14 mouse cellular contexts compared by ENCODE assay signal in the genomic region with DNA sequence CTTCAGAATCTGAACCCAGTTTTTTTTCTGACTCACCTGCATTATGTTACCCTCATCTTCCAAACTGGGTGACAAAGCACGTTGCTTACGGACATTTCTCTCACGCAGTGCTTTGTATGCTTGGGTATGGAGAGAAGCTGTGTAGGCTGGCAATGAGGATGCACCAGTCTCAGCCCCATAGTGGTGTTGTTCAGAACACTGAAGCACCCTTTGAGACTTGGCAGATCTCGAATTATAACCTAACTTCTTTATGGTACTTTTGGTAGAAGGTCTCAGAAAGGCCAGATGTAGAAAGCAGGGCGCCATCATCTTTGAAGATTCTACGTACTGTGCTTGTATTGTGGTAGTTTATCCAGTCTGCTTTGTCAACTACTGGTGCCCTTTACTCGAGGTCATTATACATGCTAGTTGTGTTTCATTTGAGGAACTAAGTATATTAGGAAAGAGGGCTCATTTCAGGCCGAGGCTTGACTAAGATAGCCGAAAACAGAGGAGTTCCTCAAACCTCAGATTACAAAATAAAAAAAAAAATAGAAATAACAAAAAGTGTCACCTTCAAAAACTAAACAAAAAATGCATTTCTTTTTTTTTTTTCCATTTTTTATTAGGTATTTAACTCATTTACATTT.
DNase-seq lines count a peak whose midpoint lies in the region; ATAC-seq and TF ChIP-seq lines count a peak whose summit lies in the region.
"Had no signal": no experiment of that assay in that cellular context is flagged by ENCODE, and none has a peak within 500 bp of the region (broad histone marks: within the 10 kb centered on the region; RNA-seq: fewer than 3 reads in every experiment).

No protein-coding gene starts in this region.

- H3K27me3 ChIP-seq in liver, embryonic 16.5 days (ENCODE audit: control insufficient read depth, insufficient read depth, low read depth, low read length), result no peaks in the 10 kb centered on the region
- H3K27me3 ChIP-seq in hindbrain, postnatal 0 days (ENCODE audit: insufficient read depth, low read length), result no peaks in the 10 kb centered on the region
- H3K27me3 ChIP-seq: embryonic facial prominence, embryonic 15.5 days; hindbrain, embryonic 15.5 days; limb, embryonic 13.5 days had no signal

- no peak overlapping the region for H3K4me3 ChIP-seq in liver, embryonic 16.5 days (ENCODE audit: low read depth, low read length)
- no peak overlapping the region for H3K4me3 ChIP-seq in hindbrain, postnatal 0 days (ENCODE audit: low read length)
- H3K4me3 ChIP-seq: embryonic facial prominence, embryonic 15.5 days; heart, embryonic 10.5 days; hindbrain, embryonic 15.5 days; limb, embryonic 13.5 days; midbrain, embryonic 12.5 days had no signal

- H3K4me1 ChIP-seq in liver, embryonic 16.5 days (ENCODE audit: control insufficient read depth, low read depth, low read length), result no peaks in the 10 kb centered on the region
- H3K4me1 ChIP-seq in hindbrain, postnatal 0 days (ENCODE audit: insufficient read depth, low read length), result no peaks in the 10 kb centered on the region
- H3K4me1 ChIP-seq: heart, embryonic 10.5 days had no signal

- ATAC-seq in liver, embryonic 16.5 days (ENCODE audit: low read depth), result no peak
- peak; percentile 74 for ATAC-seq in granulocyte monocyte progenitor cell, adult 5-6 weeks (replicated peaks; ENCODE audit: poor library complexity, severe bottlenecking)
- no peak for ATAC-seq in hindbrain, postnatal 0 days

- DNase-seq in liver (no peak), MEL-GATA-1-ER (ENCODE audit: extremely low read depth, low read depth) (peak; percentile 62)
- peak; percentile 31 for DNase-seq in thymus, postnatal 0 days (ENCODE audit: low spot score)
- no peak for DNase-seq in hindbrain, postnatal 0 days (ENCODE audit: low spot score)
- DNase-seq in right cerebral cortex, adult 2 months (ENCODE audit: low spot score in 2 of 2), result no peak
- DNase-seq: adrenal gland, adult 8-10 months; kidney, postnatal 36 days had no signal

- H3K36me3 ChIP-seq in liver, embryonic 16.5 days (ENCODE audit: control insufficient read depth, insufficient read depth), result no peaks in the 10 kb centered on the region
- no peaks in the 10 kb centered on the region for H3K36me3 ChIP-seq in hindbrain, postnatal 0 days (ENCODE audit: insufficient read depth, low read length)
- H3K36me3 ChIP-seq: embryonic facial prominence, embryonic 15.5 days; heart, embryonic 10.5 days; hindbrain, embryonic 15.5 days; limb, embryonic 13.5 days; midbrain, embryonic 12.5 days had no signal

- H3K9me3 ChIP-seq in liver, embryonic 16.5 days (replicated peaks; ENCODE audit: control insufficient read depth, low read length), result no peaks in the 10 kb centered on the region
- H3K9me3 ChIP-seq in hindbrain, postnatal 0 days (ENCODE audit: low read length), result no peaks in the 10 kb centered on the region
- H3K9me3 ChIP-seq: embryonic facial prominence, embryonic 15.5 days; heart, embryonic 10.5 days; hindbrain, embryonic 15.5 days; limb, embryonic 13.5 days; midbrain, embryonic 12.5 days had no signal

- 48% methylated on average over 9 of the region's 9 CpGs for WGBS in liver, embryonic 16.5 days (ENCODE audit: insufficient replicate concordance)
- 91% methylated on average over 9 of the region's 9 CpGs for WGBS in hindbrain, postnatal 0 days

- 0 out of 2 replicates have a peak overlapping the region, but pooled peaks have one; percentile 71 for H3K27ac ChIP-seq in liver, embryonic 16.5 days (ENCODE audit: low read length)
- no peak overlapping the region for H3K27ac ChIP-seq in hindbrain, postnatal 0 days
- H3K27ac ChIP-seq: heart, embryonic 10.5 days; hindbrain, embryonic 15.5 days; limb, embryonic 13.5 days; midbrain, embryonic 12.5 days had no signal

- H3K4me2 ChIP-seq in liver, embryonic 16.5 days (ENCODE audit: low read depth, low read length), result no peak overlapping the region
- H3K4me2 ChIP-seq in hindbrain, postnatal 0 days (ENCODE audit: low read depth, low read length), result no peak overlapping the region
- H3K4me2 ChIP-seq: embryonic facial prominence, embryonic 15.5 days; hindbrain, embryonic 15.5 days; limb, embryonic 13.5 days; midbrain, embryonic 12.5 days had no signal

- TF ChIP-seq CTCF in hindbrain, postnatal 0 days (IDR thresholded peaks at IDR 0.05; ENCODE audit: low read depth), result no peak

- H3K9ac ChIP-seq in liver, embryonic 16.5 days (ENCODE audit: low read depth, low read length), result no peak overlapping the region
- no peak overlapping the region for H3K9ac ChIP-seq in hindbrain, postnatal 0 days (replicated peaks; ENCODE audit: low read length)
- H3K9ac ChIP-seq: embryonic facial prominence, embryonic 15.5 days; hindbrain, embryonic 15.5 days; limb, embryonic 13.5 days; midbrain, embryonic 12.5 days had no signal

Comparison
In these comparisons a context has a peak if more than half of its experiments do, and no peak if none do; other contexts are left out.
1. DNase-seq: peak in MEL-GATA-1-ER (single experiment) and thymus, postnatal 0 days (single experiment); none in liver (single experiment), hindbrain, postnatal 0 days (single experiment) and right cerebral cortex, adult 2 months (0 of 2).